Mouse (Mus musculus): ENCODE measurements around the gene Zfp146. TPM values are rescaled to one million over a fixed set of nuclear protein-coding genes. Genes with fewer than 3 reads are reported as not detected.
"Not testable (repeated sequence)": the region's sequence is repeated elsewhere in the genome, so short reads cannot be mapped to it uniquely, and the experiment has no call there.

Gene Zfp146
- polyA plus RNA-seq, 1 experiment = 22.9 TPM

DNA sequence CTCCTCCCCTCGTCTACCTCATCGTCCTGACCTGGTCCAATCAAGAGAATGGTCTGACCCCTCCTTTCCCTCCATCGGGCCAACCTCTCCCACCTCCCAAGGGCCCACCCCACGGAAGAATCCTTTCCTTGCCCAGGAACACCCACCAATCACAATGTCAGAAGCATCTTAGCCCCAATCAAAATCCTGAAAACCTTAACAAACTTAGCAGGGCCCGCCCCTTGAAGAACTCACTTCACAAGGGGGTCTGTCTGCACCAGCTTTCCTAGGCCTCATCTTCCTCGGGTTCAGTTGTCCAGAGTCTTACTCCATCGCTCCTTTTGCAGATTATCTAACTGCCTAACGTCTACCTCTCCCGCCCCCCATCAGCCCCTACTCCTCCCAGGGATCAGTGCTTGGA lies 23.5 kb upstream of the Zfp146 start:
- no peak overlapping the region for H3K27ac ChIP-seq (ENCODE audit: insufficient read depth, low read depth, low read length)
- TF ChIP-seq CTCF (IDR thresholded peaks at IDR 0.05; ENCODE audit: low read depth, low read length) (no peak), POLR2A (IDR thresholded peaks at IDR 0.05; ENCODE audit: borderline replicate concordance, low read depth, low read length) (no peak)
- H3K4me1 ChIP-seq (ENCODE audit: control insufficient read depth, insufficient read depth, low read length) = peaks cover 23% of the 10 kb centered on the region
- H3K4me3 ChIP-seq (ENCODE audit: insufficient read depth, low read length) = peak overlapping the region; percentile 66

GRCm38 (mm10) chr7:30192088-30192487 lies 22.5 kb upstream of the Zfp146 start:
- TF ChIP-seq POLR2A (IDR thresholded peaks at IDR 0.05; ENCODE audit: borderline replicate concordance, low read depth, low read length) (no peak), CTCF (IDR thresholded peaks at IDR 0.05; ENCODE audit: low read depth, low read length) (no peak)
- Histone ChIP-seq H3K4me3 (ENCODE audit: insufficient read depth, low read length) (no peak overlapping the region), H3K27ac (ENCODE audit: insufficient read depth, low read depth, low read length) (no peak overlapping the region), H3K4me1 (ENCODE audit: control insufficient read depth, insufficient read depth, low read length) (peaks cover 23% of the 10 kb centered on the region)

DNA sequence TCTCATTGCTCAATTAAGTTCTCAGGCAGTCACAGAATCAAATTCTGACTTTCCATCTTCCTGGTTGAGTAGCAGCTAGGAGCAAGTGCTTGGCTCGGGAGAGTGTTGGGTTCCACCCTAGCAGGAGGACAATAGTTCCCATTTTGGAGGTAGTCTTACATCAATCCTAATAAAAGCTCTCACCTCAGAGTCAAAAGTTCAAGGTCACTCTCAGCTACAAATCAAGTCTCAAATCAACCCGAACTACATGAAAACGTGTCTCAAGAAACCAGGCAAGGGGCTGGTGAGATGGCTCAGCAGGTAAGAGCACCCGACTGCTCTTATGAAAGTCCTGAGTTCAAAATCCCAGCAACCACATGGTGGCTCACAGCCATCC lies 19.6 kb upstream of the Zfp146 start:
- Histone ChIP-seq H3K4me1 (ENCODE audit: control insufficient read depth, insufficient read depth, low read length) (peaks cover 5% of the 10 kb centered on the region), H3K27ac (ENCODE audit: insufficient read depth, low read depth, low read length) (no peak overlapping the region), H3K4me3 (ENCODE audit: insufficient read depth, low read length) (no peak overlapping the region)
- TF ChIP-seq CTCF (IDR thresholded peaks at IDR 0.05; ENCODE audit: low read depth, low read length) = no peak
- no peak for TF ChIP-seq POLR2A (IDR thresholded peaks at IDR 0.05; ENCODE audit: borderline replicate concordance, low read depth, low read length)

GRCm38 (mm10) chr7:30188344-30189115 lies 19.0 kb upstream of the Zfp146 start:
- no peak for TF ChIP-seq POLR2A (IDR thresholded peaks at IDR 0.05; ENCODE audit: borderline replicate concordance, low read depth, low read length)
- TF ChIP-seq CTCF (IDR thresholded peaks at IDR 0.05; ENCODE audit: low read depth, low read length) = no peak
- Histone ChIP-seq H3K4me1 (ENCODE audit: control insufficient read depth, insufficient read depth, low read length) (peaks cover 5% of the 10 kb centered on the region), H3K4me3 (ENCODE audit: insufficient read depth, low read length) (no peak overlapping the region), H3K27ac (ENCODE audit: insufficient read depth, low read depth, low read length) (no peak overlapping the region)

DNA sequence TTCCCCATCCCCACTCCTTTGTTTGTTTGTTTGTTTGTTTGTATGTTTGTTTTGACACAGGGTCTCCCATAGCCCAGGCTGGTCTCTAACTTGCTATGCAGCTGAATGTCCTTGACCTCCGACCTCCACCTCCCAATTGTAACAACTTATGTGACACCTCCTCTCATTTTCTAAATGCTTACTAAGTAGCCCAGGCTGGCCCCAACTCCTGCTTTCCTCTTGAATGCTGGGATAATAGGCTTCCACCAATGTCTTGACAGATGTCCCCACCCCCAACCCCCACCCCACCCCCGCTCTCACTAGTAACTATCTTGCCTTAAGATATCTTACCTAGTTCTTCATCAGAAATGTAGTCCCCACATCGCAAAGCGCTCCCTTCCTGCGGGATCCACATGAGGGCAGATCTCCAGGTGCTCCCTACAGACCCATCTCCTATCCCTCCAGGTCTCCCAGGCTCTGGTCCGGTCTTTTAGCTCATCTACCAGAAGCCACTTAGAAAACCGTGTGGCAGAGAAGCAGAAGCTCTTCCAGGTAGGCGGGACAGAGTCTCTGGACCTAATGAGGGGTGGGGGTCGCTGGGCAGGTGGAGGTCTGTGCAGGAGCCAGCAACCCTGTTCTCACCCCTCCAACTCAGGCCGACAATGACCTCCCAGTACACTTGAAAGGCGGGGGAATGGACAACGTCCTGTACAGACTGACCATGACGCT lies 15.2 kb upstream of the Zfp146 start:
- H3K27ac ChIP-seq (ENCODE audit: insufficient read depth, low read depth, low read length) = no peak overlapping the region
- no peak overlapping the region for H3K4me3 ChIP-seq (ENCODE audit: insufficient read depth, low read length)
- TF ChIP-seq CTCF (IDR thresholded peaks at IDR 0.05; ENCODE audit: low read depth, low read length) (no peak), POLR2A (IDR thresholded peaks at IDR 0.05; ENCODE audit: borderline replicate concordance, low read depth, low read length) (no peak)
- H3K4me1 ChIP-seq (ENCODE audit: control insufficient read depth, insufficient read depth, low read length) = no peaks in the 10 kb centered on the region

DNA sequence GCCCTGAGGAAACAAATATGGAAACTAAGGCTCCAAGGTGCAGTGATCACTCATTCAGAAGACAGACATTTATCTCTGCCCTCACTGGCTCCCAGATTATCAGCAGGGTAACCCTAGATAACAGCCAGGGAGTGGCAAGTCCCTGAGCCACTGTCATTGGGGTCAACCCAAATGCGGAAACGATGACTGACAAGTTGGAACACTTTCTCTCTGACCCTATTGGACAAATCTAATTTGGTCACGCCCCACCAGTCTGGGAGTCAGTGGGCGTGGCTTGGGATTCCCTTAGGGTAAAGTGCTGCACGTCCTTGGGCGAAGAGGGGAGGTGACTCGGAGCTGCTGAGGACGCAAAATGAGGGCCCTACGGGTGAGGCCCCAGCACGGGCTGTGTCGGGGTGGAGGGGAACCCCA lies 14.3 kb upstream of the Zfp146 start, which contains the start of gene Cox7a1:
Cox7a1 (plus strand) TSS at position 266 of the 411 bp plus-strand sequence.
- peak within 1 kb of the TSS; percentile 55 for H3K4me3 ChIP-seq (ENCODE audit: insufficient read depth, low read length)
- TF ChIP-seq POLR2A (IDR thresholded peaks at IDR 0.05; ENCODE audit: borderline replicate concordance, low read depth, low read length) (no peak), CTCF (IDR thresholded peaks at IDR 0.05; ENCODE audit: low read depth, low read length) (no peak)
- no peak within 1 kb of the TSS; the same call in 1 of the 2 replicates for H3K27ac ChIP-seq (ENCODE audit: insufficient read depth, low read depth, low read length)
- no peaks in the 10 kb centered on the region for H3K4me1 ChIP-seq (ENCODE audit: control insufficient read depth, insufficient read depth, low read length)

- not testable (repeated sequence) for H3K4me1 ChIP-seq (ENCODE audit: control insufficient read depth, insufficient read depth, low read length); H3K27ac ChIP-seq (ENCODE audit: insufficient read depth, low read depth, low read length); H3K4me3 ChIP-seq (ENCODE audit: insufficient read depth, low read length)
These were observed 13.6 kb upstream of the Zfp146 start for GRCm38 (mm10) chr7:30183189-30183588.

- H3K27ac ChIP-seq (ENCODE audit: insufficient read depth, low read depth, low read length); H3K4me3 ChIP-seq (ENCODE audit: insufficient read depth, low read length); H3K4me1 ChIP-seq (ENCODE audit: control insufficient read depth, insufficient read depth, low read length): not testable (repeated sequence)
These were observed 12.4 kb upstream of the Zfp146 start for GRCm38 (mm10) chr7:30181929-30182328.

DNA sequence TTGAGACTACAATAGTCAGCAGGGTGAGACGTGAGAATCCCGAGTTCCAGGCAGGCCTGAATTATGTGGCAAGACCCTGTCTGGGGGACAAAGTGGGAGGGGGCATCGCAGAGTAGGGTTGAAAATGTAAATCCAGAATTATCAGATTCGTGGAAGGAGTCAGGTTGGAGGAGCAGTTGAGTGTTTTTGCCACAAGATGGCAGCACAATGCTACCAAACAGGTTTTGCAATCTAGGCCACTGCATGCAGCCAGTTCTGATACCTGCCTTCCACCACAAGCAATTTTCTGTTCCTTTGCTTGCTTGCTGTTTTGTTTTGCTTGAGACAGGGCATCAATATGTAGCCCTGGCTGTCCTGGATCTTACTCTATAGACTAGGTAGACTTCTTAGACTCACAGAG lies 11.8 kb upstream of the Zfp146 start:
- no peak overlapping the region for H3K4me3 ChIP-seq (ENCODE audit: insufficient read depth, low read length)
- peak; percentile 58; the same call in 1 of the 2 replicates for TF ChIP-seq CTCF (IDR thresholded peaks at IDR 0.05; ENCODE audit: low read depth, low read length)
- no peak for TF ChIP-seq POLR2A (IDR thresholded peaks at IDR 0.05; ENCODE audit: borderline replicate concordance, low read depth, low read length)
- H3K4me1 ChIP-seq (ENCODE audit: control insufficient read depth, insufficient read depth, low read length) = no peaks in the 10 kb centered on the region
- H3K27ac ChIP-seq (ENCODE audit: insufficient read depth, low read depth, low read length) = no peak overlapping the region

DNA sequence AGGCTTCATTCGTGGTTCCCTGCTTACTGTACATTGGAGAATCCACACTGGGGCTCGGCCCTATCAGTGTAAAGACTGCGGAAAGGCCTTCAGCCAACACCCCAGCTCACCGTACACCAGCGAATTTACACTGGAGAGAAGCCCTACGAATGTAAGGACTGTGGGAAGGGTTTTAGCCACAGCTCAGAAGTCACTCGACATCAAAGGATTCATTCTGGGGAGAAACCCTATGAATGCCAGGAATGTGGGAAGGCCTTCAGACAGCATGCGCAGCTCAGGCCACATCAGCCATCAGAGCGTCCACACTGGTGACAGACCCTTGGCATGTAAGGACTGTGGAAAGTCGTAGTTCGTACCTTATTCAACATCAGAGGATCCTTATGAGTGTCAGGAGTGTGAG lies 8.7 kb upstream of the Zfp146 start:
- Histone ChIP-seq H3K27ac (ENCODE audit: insufficient read depth, low read depth, low read length) (no peak overlapping the region), H3K4me3 (ENCODE audit: insufficient read depth, low read length) (no peak overlapping the region), H3K4me1 (ENCODE audit: control insufficient read depth, insufficient read depth, low read length) (no peaks in the 10 kb centered on the region)
- no peak for TF ChIP-seq POLR2A (IDR thresholded peaks at IDR 0.05; ENCODE audit: borderline replicate concordance, low read depth, low read length)
- no peak for TF ChIP-seq CTCF (IDR thresholded peaks at IDR 0.05; ENCODE audit: low read depth, low read length)

All from bone marrow macrophage, adult 2 months (primary cell).